Mouse (Mus musculus) MEL (cell line): ENCODE data around the gene Arnt2.

Experiments used
- CTCF ChIP-seq, 3 experiments: IDR thresholded peaks in 2 of 3; conservative IDR thresholded peaks in 1 of 3; 2 replicates each; pipeline ENCODE4 v1.5.1; 2011 to 2012; ENCODE audit warnings: low read length in 3 of 3, low read depth in 2 of 3, mild to moderate bottlenecking in 2 of 3, improper control_type of control experiment in 1 of 3, inconsistent platforms in 1 of 3, mixed read lengths in 1 of 3, moderate library complexity in 1 of 3; ENCODE audit not compliant: control insufficient read depth in 1 of 3, insufficient read depth in 1 of 3, poor library complexity in 1 of 3, severe bottlenecking in 1 of 3
- HCFC1 ChIP-seq: IDR thresholded peaks from 2 replicates; pipeline ENCODE4 v1.6.1; 2012; ENCODE audit warnings: low read depth, mild to moderate bottlenecking, inconsistent platforms, low read length, improper control_type of control experiment, moderate library complexity
- TCF12 ChIP-seq: IDR thresholded peaks from 2 replicates; pipeline ENCODE4 v1.6.1; 2014; ENCODE audit warnings: low read depth, mild to moderate bottlenecking, inconsistent platforms, low read length, improper control_type of control experiment, moderate library complexity
- ZC3H11A ChIP-seq: IDR thresholded peaks from 2 replicates; pipeline ENCODE4 v1.6.1; 2012; ENCODE audit warnings: low read depth, mild to moderate bottlenecking, inconsistent platforms, low read length, improper control_type of control experiment

DNA sequence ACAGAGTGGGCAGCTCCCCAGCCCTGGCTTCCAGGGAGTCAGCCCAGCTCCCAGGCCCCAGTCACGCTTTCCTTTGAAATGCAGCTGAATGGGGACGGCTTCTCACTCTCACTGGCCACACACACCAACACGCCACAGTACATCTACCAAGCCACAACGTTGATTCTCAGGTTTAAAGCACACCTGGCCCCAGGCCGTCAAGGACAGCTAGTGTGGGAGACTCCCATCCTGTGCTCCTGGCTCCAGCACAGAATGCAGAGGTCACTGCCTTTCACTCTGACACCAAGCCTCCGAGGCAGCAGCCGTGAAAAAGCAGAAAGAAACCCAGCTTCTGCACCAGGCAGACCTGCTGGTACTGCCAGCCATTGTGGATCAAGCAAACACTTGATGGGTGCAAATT lies 160.6 kb downstream of the Arnt2 start:
- no peak for TF ChIP-seq CTCF (IDR thresholded peaks at IDR 0.05 in 2 of 3, conservative IDR thresholded peaks at IDR 0.05 in 1 of 3; ENCODE audit: control insufficient read depth in 1 of 3, insufficient read depth in 1 of 3, low read depth in 2 of 3, low read length in 3 of 3, poor library complexity in 1 of 3, severe bottlenecking in 1 of 3)
- no peak for TF ChIP-seq ZC3H11A
- no peak for TF ChIP-seq TCF12
- TF ChIP-seq HCFC1 = no peak
